Mouse (Mus musculus) brain, embryonic 14.5 days (tissue): Measurements from ENCODE around the gene Zc3h8.

Source experiments
- CTCF ChIP-seq: fragments of 200-500 bp; IDR thresholded peaks from 2 replicates; pipeline ENCODE4 v1.5.1; 2012; ENCODE audit warnings: inconsistent platforms, mild to moderate bottlenecking, moderate library complexity, borderline replicate concordance; ENCODE audit not compliant: insufficient read depth, insufficient read length; ENCODE audit errors: extremely low read depth
- POLR2A ChIP-seq: fragments of 200-500 bp; IDR thresholded peaks from 2 replicates; pipeline ENCODE4 v1.6.1; 2012; ENCODE audit warnings: mild to moderate bottlenecking, inconsistent platforms, borderline replicate concordance; ENCODE audit not compliant: poor library complexity, insufficient read depth, insufficient read length, severe bottlenecking; ENCODE audit errors: extremely low read depth

GRCm38 (mm10) chr2:128947962-128948588, 4.2 kb upstream of the Zc3h8 start:
- peak; percentile 64; the same call in 1 of the 2 replicates for TF ChIP-seq CTCF
- no peak for TF ChIP-seq POLR2A
